Mouse (Mus musculus) heart, postnatal 0 days (tissue): ENCODE data around the gene Vasn. TPM values are rescaled to one million over a fixed set of nuclear protein-coding genes. Genes with fewer than 3 reads are reported as not detected.

Experiments used
- ATAC-seq: fragments of 200-750 bp; cut with Nextera tagmentation; 2 replicates; pipeline ENCODE4 v1.8.0; 2017; ENCODE audit warnings: low read depth, moderate number of reproducible peaks, moderate library complexity; ENCODE audit not compliant: insufficient read depth
- DNase-seq: peaks from one replicate; pipeline ENCODE4 v3.0.0-alpha.2; 2016; ENCODE audit warnings: low spot score
- H3K27ac ChIP-seq: fragments of 300-500 bp; sonication (generic); 2 replicates; pipeline ENCODE4 v1.5.1; 2014; ENCODE audit warnings: low read depth, mild to moderate bottlenecking
- H3K27me3 ChIP-seq: fragments of 300-500 bp; sonication (generic); 2 replicates; pipeline ENCODE4 v1.6.1; 2014; ENCODE audit warnings: low read length, mixed read lengths; ENCODE audit not compliant: control insufficient read depth, insufficient read depth
- H3K36me3 ChIP-seq: fragments of 300-500 bp; sonication (generic); replicated peaks from 2 replicates; pipeline ENCODE4 v1.6.1; 2014; ENCODE audit warnings: low read length, mixed read lengths; ENCODE audit not compliant: control insufficient read depth, insufficient read depth
- H3K4me1 ChIP-seq: fragments of 300-500 bp; sonication (generic); 2 replicates; pipeline ENCODE4 v1.6.1; 2014; ENCODE audit warnings: antibody characterized with exemption; ENCODE audit not compliant: control insufficient read depth, insufficient read depth
- H3K4me2 ChIP-seq: fragments of 300-500 bp; sonication (generic); 2 replicates; pipeline ENCODE4 v1.6.1; 2014; ENCODE audit warnings: low read depth, mild to moderate bottlenecking, low read length, moderate library complexity
- H3K4me3 ChIP-seq: fragments of 300-500 bp; sonication (generic); 2 replicates; pipeline ENCODE4 v1.5.1; 2014; ENCODE audit warnings: low read depth, low read length
- H3K9ac ChIP-seq: fragments of 300-500 bp; sonication (generic); replicated peaks from 2 replicates; pipeline ENCODE4 v1.6.1; 2014; ENCODE audit warnings: low read depth, low read length, mixed read lengths
- H3K9me3 ChIP-seq: fragments of 300-500 bp; sonication (generic); replicated peaks from 2 replicates; pipeline ENCODE4 v1.6.1; 2016; ENCODE audit warnings: low read length; ENCODE audit not compliant: control insufficient read depth
- CTCF ChIP-seq: IDR thresholded peaks from 2 replicates; pipeline ENCODE4 v1.5.1; 2016; ENCODE audit warnings: antibody characterized with exemption, control low read depth, low read depth
- EP300 ChIP-seq: IDR thresholded peaks from 2 replicates; pipeline ENCODE4 v1.6.1; 2016; ENCODE audit warnings: antibody characterized with exemption, low read depth
- WGBS: fragments of 180-500 bp; shearing (Covaris S2); extraction: QIAGEN DNeasy Blood & Tissue Kit; methylation state at CpG from one replicate; pipeline ENCODE4 v1.1.7; 2014; 5-methylcytosine and 5-hydroxymethylcytosine counted together
- polyA plus RNA-seq: library from polyadenylated mRNA; unstranded; fragments of >200 nt; fragmentation: Nextera tagmentation; extraction: Ambion mirVana; gene quantifications from 2 replicates; pipeline ENCODE4 v1.2.1, GENCODE M21; 2015
- total RNA-seq: library from RNA; depleted of rRNA; stranded (reverse); fragments of >200 nt; gene quantifications from 2 replicates; pipeline ENCODE4 v1.2.3, GENCODE M21; 2014; ENCODE audit warnings: low replicate concordance

Vasn gene
- total and polyA plus RNA-seq, 2 experiments from 2014 or later = 9.3 to 38.7 TPM

GRCm38 (mm10) chr16:4602766-4603452 is 36.8 kb upstream of the Vasn start:
- Histone ChIP-seq H3K4me1 (peaks cover 83% of the 10 kb centered on the region), H3K27me3 (no peaks in the 10 kb centered on the region), H3K4me2 (peak overlapping the region; percentile 20; the same call in 1 of the 2 replicates), H3K36me3 (no peaks in the 10 kb centered on the region), H3K4me3 (no peak overlapping the region), H3K9ac (0 out of 2 replicates have a peak overlapping the region, but pooled peaks have one; percentile 1), H3K9me3 (no peaks in the 10 kb centered on the region), H3K27ac (peak overlapping the region; percentile 83)
- WGBS = 24% methylated on average over 7 of the region's 7 CpGs
- DNase-seq (no peak), ATAC-seq (peak; percentile 37; the same call in 1 of the 2 replicates)
- TF ChIP-seq CTCF = no peak
- TF ChIP-seq EP300 = no peak

DNA sequence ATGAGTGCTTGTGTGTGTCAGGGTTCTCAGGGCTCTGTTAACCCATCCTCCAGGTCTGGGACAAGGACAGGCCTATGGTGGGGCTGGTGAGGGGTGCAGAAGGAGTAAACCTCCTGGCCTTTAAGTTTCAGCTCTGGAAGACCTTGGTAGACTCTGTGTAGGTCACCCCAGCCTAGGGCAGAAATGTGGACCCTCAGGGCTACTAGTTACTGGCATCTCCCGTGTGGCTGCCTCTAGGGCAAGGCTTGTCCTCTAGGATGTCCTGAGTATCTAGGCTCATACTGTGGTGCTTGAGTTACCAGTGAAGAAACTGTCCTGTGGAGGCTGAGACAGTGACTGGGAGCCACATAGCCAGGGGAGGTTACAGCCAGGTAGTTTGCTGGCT is 36.3 kb upstream of the Vasn start:
- WGBS = 52% methylated on average over 1 of the region's 1 CpGs
- Histone ChIP-seq H3K27ac (peak overlapping the region; percentile 83), H3K4me3 (no peak overlapping the region), H3K9ac (no peak overlapping the region), H3K9me3 (no peaks in the 10 kb centered on the region), H3K4me2 (peak overlapping the region; percentile 20; the same call in 1 of the 2 replicates), H3K36me3 (no peaks in the 10 kb centered on the region), H3K27me3 (no peaks in the 10 kb centered on the region), H3K4me1 (peaks cover 78% of the 10 kb centered on the region)
- DNase-seq = no peak
- ATAC-seq = no peak
- TF ChIP-seq CTCF (no peak), EP300 (no peak)

DNA sequence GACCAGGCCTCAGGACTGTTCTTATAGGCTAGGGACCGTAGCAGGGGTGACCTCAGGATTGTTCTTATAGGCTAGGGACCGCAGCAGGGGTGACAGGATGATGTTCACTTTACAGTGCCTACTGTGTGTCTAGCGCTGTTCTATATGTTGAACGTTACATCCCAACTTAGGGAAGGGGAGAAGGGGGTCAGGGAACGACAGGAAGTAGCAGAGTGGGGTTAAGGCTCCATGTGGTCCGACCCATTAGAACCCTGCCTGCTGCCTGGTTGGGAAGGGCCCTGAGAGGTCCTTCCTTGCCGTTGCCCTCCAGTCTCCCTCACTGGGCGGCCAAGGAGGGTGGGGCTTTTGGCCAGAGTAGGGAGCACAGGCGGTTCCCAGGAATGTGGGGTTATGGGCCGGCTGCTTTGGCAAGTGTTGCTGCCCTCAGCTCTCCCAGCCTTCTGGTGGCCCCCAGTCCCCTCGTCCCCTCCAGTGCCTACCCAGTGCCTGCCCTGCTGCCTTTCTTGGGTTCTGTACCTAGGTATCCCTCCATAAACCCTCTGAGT is 35.4 kb upstream of the Vasn start:
- no peak for TF ChIP-seq EP300
- TF ChIP-seq CTCF = no peak
- Histone ChIP-seq H3K4me2 (no peak overlapping the region), H3K27ac (no peak overlapping the region), H3K9me3 (no peaks in the 10 kb centered on the region), H3K9ac (no peak overlapping the region), H3K4me3 (no peak overlapping the region), H3K4me1 (peaks cover 70% of the 10 kb centered on the region), H3K36me3 (peaks cover 7% of the 10 kb centered on the region; the same call in 1 of the 2 replicates), H3K27me3 (no peaks in the 10 kb centered on the region)
- DNase-seq = no peak
- ATAC-seq = no peak
- WGBS = 64% methylated on average over 11 of the region's 11 CpGs

GRCm38 (mm10) chr16:4605514-4606131 is 34.1 kb upstream of the Vasn start:
- no peak for ATAC-seq
- H3K9ac ChIP-seq = no peak overlapping the region
- no peaks in the 10 kb centered on the region for H3K27me3 ChIP-seq
- TF ChIP-seq CTCF (no peak), EP300 (no peak)
- no peak overlapping the region for H3K4me2 ChIP-seq
- no peak for DNase-seq
- peaks cover 14% of the 10 kb centered on the region for H3K36me3 ChIP-seq
- H3K27ac ChIP-seq = peak overlapping the region; percentile 43; the same call in 1 of the 2 replicates
- no peaks in the 10 kb centered on the region for H3K9me3 ChIP-seq
- 76% methylated on average over 13 of the region's 13 CpGs for WGBS
- peaks cover 65% of the 10 kb centered on the region for H3K4me1 ChIP-seq
- H3K4me3 ChIP-seq = no peak overlapping the region

- Histone ChIP-seq H3K4me1 (peaks cover 57% of the 10 kb centered on the region), H3K27ac (peak overlapping the region; percentile 43), H3K9me3 (no peaks in the 10 kb centered on the region), H3K4me2 (peak overlapping the region; percentile 6; the same call in 1 of the 2 replicates), H3K9ac (0 out of 2 replicates have a peak overlapping the region, but pooled peaks have one; percentile 1), H3K27me3 (no peaks in the 10 kb centered on the region), H3K4me3 (no peak overlapping the region), H3K36me3 (peaks cover 22% of the 10 kb centered on the region)
- TF ChIP-seq CTCF (peak; percentile 70), EP300 (no peak)
- DNase-seq = no peak
- WGBS = 18% methylated on average over 5 of the region's 5 CpGs
- peak; percentile 48; the same call in 1 of the 2 replicates for ATAC-seq
Measured at GRCm38 (mm10) chr16:4606431-4607084, 33.2 kb upstream of the Vasn start.
